ENCODE assay signal across 18 mouse cellular contexts in genomic region chr15:28615662-28616061, GRCm38 (mm10).
DNase-seq lines count a peak whose midpoint lies in the region; ATAC-seq and TF ChIP-seq lines count a peak whose summit lies in the region.
"Had no signal": no experiment of that assay in that cellular context is flagged by ENCODE, and none has a peak within 500 bp of the region (broad histone marks: within the 10 kb centered on the region; RNA-seq: fewer than 3 reads in every experiment).

No protein-coding gene starts in this region.

- 51% methylated on average over 3 of the region's 3 CpGs for WGBS in hindbrain, postnatal 0 days
- 86% methylated on average over 3 of the region's 3 CpGs for WGBS in hindbrain, embryonic 12.5 days
- WGBS in stomach, postnatal 0 days, result 75% methylated on average over 3 of the region's 3 CpGs

- H3K9ac ChIP-seq in hindbrain, postnatal 0 days (replicated peaks; ENCODE audit: low read length), result no peak overlapping the region
- no peak overlapping the region for H3K9ac ChIP-seq in hindbrain, embryonic 12.5 days
- no peak overlapping the region for H3K9ac ChIP-seq in stomach, postnatal 0 days (ENCODE audit: low read length)
- H3K9ac ChIP-seq: embryonic facial prominence, embryonic 15.5 days; hindbrain, embryonic 15.5 days; limb, embryonic 12.5 days; liver, embryonic 14.5 days had no signal

- TF ChIP-seq CTCF in hindbrain, postnatal 0 days (IDR thresholded peaks at IDR 0.05; ENCODE audit: low read depth), result no peak
- no peak for TF ChIP-seq CTCF in stomach, postnatal 0 days (IDR thresholded peaks at IDR 0.05; ENCODE audit: low read depth)

- H3K4me2 ChIP-seq in hindbrain, postnatal 0 days (ENCODE audit: low read depth, low read length), result no peak overlapping the region
- H3K4me2 ChIP-seq in hindbrain, embryonic 12.5 days (replicated peaks), result no peak overlapping the region
- H3K4me2 ChIP-seq in stomach, postnatal 0 days (replicated peaks; ENCODE audit: low read depth), result no peak overlapping the region
- H3K4me2 ChIP-seq: embryonic facial prominence, embryonic 15.5 days; hindbrain, embryonic 15.5 days; limb, embryonic 12.5 days had no signal

- H3K4me3 ChIP-seq in hindbrain, postnatal 0 days (ENCODE audit: low read length), result no peak overlapping the region
- no peak overlapping the region for H3K4me3 ChIP-seq in hindbrain, embryonic 12.5 days
- H3K4me3 ChIP-seq in stomach, postnatal 0 days (ENCODE audit: low read depth, low read length), result no peak overlapping the region
- H3K4me3 ChIP-seq: embryonic facial prominence, embryonic 15.5 days; hindbrain, embryonic 15.5 days; limb, embryonic 12.5 days; midbrain, embryonic 10.5 days had no signal

- peak; percentile 44 for DNase-seq in hindbrain, postnatal 0 days (ENCODE audit: low spot score)
- peak; percentile 39 for DNase-seq in cerebellum, adult 9-10 months
- peak; percentile 39 to 76 for DNase-seq in layer of hippocampus, adult 18-20 months (ENCODE audit: low spot score in 2 of 2)
- peak; percentile 22 for DNase-seq in telencephalon, adult 2 months (ENCODE audit: low read depth, low spot score)
- DNase-seq in stomach, postnatal 0 days (ENCODE audit: low spot score), result no peak
- no peak for DNase-seq in frontal cortex, postnatal 10 days (ENCODE audit: low spot score in 2 of 2)
- DNase-seq: gastrocnemius, postnatal 14 days; kidney, adult 18-20 months; kidney, postnatal 4 days; lung, postnatal 14 days; right cerebral cortex, adult 18-20 months; thymus, postnatal 4 days had no signal

- H3K27ac ChIP-seq in hindbrain, postnatal 0 days, result no peak overlapping the region
- no peak overlapping the region for H3K27ac ChIP-seq in hindbrain, embryonic 12.5 days
- no peak overlapping the region for H3K27ac ChIP-seq in stomach, postnatal 0 days (replicated peaks)
- H3K27ac ChIP-seq: embryonic facial prominence, embryonic 15.5 days; hindbrain, embryonic 15.5 days; limb, embryonic 12.5 days; liver, embryonic 14.5 days; midbrain, embryonic 10.5 days had no signal

- no peaks in the 10 kb centered on the region for H3K4me1 ChIP-seq in hindbrain, postnatal 0 days (ENCODE audit: insufficient read depth, low read length)
- H3K4me1 ChIP-seq in hindbrain, embryonic 12.5 days, result no peaks in the 10 kb centered on the region
- no peaks in the 10 kb centered on the region for H3K4me1 ChIP-seq in stomach, postnatal 0 days (replicated peaks; ENCODE audit: control insufficient read depth, insufficient read depth)
- H3K4me1 ChIP-seq: embryonic facial prominence, embryonic 15.5 days; hindbrain, embryonic 15.5 days; limb, embryonic 12.5 days; midbrain, embryonic 10.5 days had no signal

- no peaks in the 10 kb centered on the region for H3K9me3 ChIP-seq in hindbrain, postnatal 0 days (ENCODE audit: low read length)
- H3K9me3 ChIP-seq in hindbrain, embryonic 12.5 days (replicated peaks), result no peaks in the 10 kb centered on the region
- H3K9me3 ChIP-seq in stomach, postnatal 0 days (ENCODE audit: control insufficient read depth, low read length), result no peaks in the 10 kb centered on the region
- H3K9me3 ChIP-seq: embryonic facial prominence, embryonic 15.5 days; hindbrain, embryonic 15.5 days; limb, embryonic 12.5 days; midbrain, embryonic 10.5 days had no signal

- no peaks in the 10 kb centered on the region for H3K27me3 ChIP-seq in hindbrain, postnatal 0 days (ENCODE audit: insufficient read depth, low read length)
- H3K27me3 ChIP-seq in hindbrain, embryonic 12.5 days, result no peaks in the 10 kb centered on the region
- no peaks in the 10 kb centered on the region for H3K27me3 ChIP-seq in stomach, postnatal 0 days (ENCODE audit: control insufficient read depth, insufficient read depth, low read length)
- H3K27me3 ChIP-seq: embryonic facial prominence, embryonic 15.5 days; hindbrain, embryonic 15.5 days; limb, embryonic 12.5 days had no signal

- no peak for ATAC-seq in hindbrain, postnatal 0 days
- ATAC-seq in hindbrain, embryonic 12.5 days (ENCODE audit: low FRiP score), result no peak
- ATAC-seq in stomach, postnatal 0 days (ENCODE audit: low FRiP score, low TSS enrichment), result no peak

- H3K36me3 ChIP-seq in hindbrain, postnatal 0 days (ENCODE audit: insufficient read depth, low read length), result no peaks in the 10 kb centered on the region
- H3K36me3 ChIP-seq in hindbrain, embryonic 12.5 days, result no peaks in the 10 kb centered on the region
- H3K36me3 ChIP-seq in stomach, postnatal 0 days (ENCODE audit: control insufficient read depth, insufficient read depth, low read length), result no peaks in the 10 kb centered on the region
- H3K36me3 ChIP-seq: embryonic facial prominence, embryonic 15.5 days; hindbrain, embryonic 15.5 days; limb, embryonic 12.5 days; midbrain, embryonic 10.5 days had no signal

- TF ChIP-seq EP300 in stomach, postnatal 0 days (optimal IDR thresholded peaks at IDR 0.05), result no peak

Comparison
In these comparisons a context has a peak if more than half of its experiments do, and no peak if none do; other contexts are left out.
1. DNase-seq: peak in hindbrain, postnatal 0 days (single experiment), cerebellum, adult 9-10 months (single experiment), layer of hippocampus, adult 18-20 months (2 of 2) and telencephalon, adult 2 months (single experiment); none in stomach, postnatal 0 days (single experiment) and frontal cortex, postnatal 10 days (0 of 2).